Mouse (Mus musculus) spleen, postnatal 14 days (tissue): ENCODE results near the gene Frzb.

Source experiments
- DNase-seq, 2 experiments: peaks; one replicate each; pipeline ENCODE4 v3.0.0; 2021 to 2022; ENCODE audit warnings: low spot score in 2 of 2

Gene Frzb

GRCm38 (mm10) chr2:80430357-80431053 is 16.9 kb downstream of the Frzb start:
- DNase-seq, result no peak

- DNase-seq, result no peak
Observed at GRCm38 (mm10) chr2:80423116-80423515, 24.3 kb downstream of the Frzb start.

- no peak for DNase-seq
Observed at GRCm38 (mm10) chr2:80421990-80422389, 25.4 kb downstream of the Frzb start.

- DNase-seq, result no peak
Observed at GRCm38 (mm10) chr2:80416286-80416685, 31.1 kb downstream of the Frzb start.

- DNase-seq, result no peak
Observed at GRCm38 (mm10) chr2:80414387-80414786, 33.0 kb downstream of the Frzb start.

- no peak for DNase-seq
Observed at GRCm38 (mm10) chr2:80413124-80413523, 34.3 kb downstream of the Frzb start.

- no peak for DNase-seq
Observed at GRCm38 (mm10) chr2:80409893-80410574, 37.4 kb downstream of the Frzb start.

GRCm38 (mm10) chr2:80404770-80405169 is 42.7 kb downstream of the Frzb start:
- no peak for DNase-seq

GRCm38 (mm10) chr2:80398595-80399099 is 48.8 kb downstream of the Frzb start:
- no peak for DNase-seq

GRCm38 (mm10) chr2:80396864-80397263 is 50.6 kb downstream of the Frzb start:
- DNase-seq, result no peak

- no peak for DNase-seq
Observed at GRCm38 (mm10) chr2:80396057-80396456, 51.4 kb downstream of the Frzb start.

GRCm38 (mm10) chr2:80388341-80388740 is 59.1 kb downstream of the Frzb start:
- DNase-seq, result no peak

GRCm38 (mm10) chr2:80387668-80388067 is 59.8 kb downstream of the Frzb start:
- no peak for DNase-seq

- no peak for DNase-seq
Observed at GRCm38 (mm10) chr2:80386255-80386654, 61.2 kb downstream of the Frzb start.

- DNase-seq, result no peak
Observed at GRCm38 (mm10) chr2:80384447-80384846, 63.0 kb downstream of the Frzb start.

GRCm38 (mm10) chr2:80379848-80380247 is 67.6 kb downstream of the Frzb start:
- DNase-seq, result no peak

- no peak for DNase-seq
Observed at GRCm38 (mm10) chr2:80374892-80375291, 72.5 kb downstream of the Frzb start.

- no peak for DNase-seq
Observed at GRCm38 (mm10) chr2:80371458-80371857, 76.0 kb downstream of the Frzb start.
